In genomic region chr2:115538009-115538690, GRCm38 (mm10) we compare ENCODE assay signal across 17 mouse cellular contexts. TPM values are rescaled to one million over a fixed set of nuclear protein-coding genes. Genes with fewer than 3 reads are reported as not detected.
DNase-seq lines count a peak whose midpoint lies in the region; ATAC-seq lines count a peak whose summit lies in the region.
"Had no signal": no experiment of that assay in that cellular context is flagged by ENCODE, and none has a peak within 500 bp of the region (broad histone marks: within the 10 kb centered on the region; RNA-seq: fewer than 3 reads in every experiment).

No protein-coding gene starts in this region.

- H3K4me2 ChIP-seq in kidney, embryonic 16.5 days (replicated peaks; ENCODE audit: low read depth, low read length) = no peak overlapping the region; the same call in 1 of the 2 replicates
- no peak overlapping the region for H3K4me2 ChIP-seq in hindbrain, embryonic 12.5 days (replicated peaks)
- peak overlapping the region; percentile 24 for H3K4me2 ChIP-seq in neural tube, embryonic 12.5 days (replicated peaks)
- H3K4me2 ChIP-seq: heart, embryonic 11.5 days; liver, embryonic 15.5 days had no signal

- peak; percentile 93 for ATAC-seq in kidney, embryonic 16.5 days (ENCODE audit: low FRiP score, low TSS enrichment)
- peak; percentile 93 for ATAC-seq in hindbrain, embryonic 12.5 days (ENCODE audit: low FRiP score)
- peak; percentile 93 for ATAC-seq in neural tube, embryonic 12.5 days (ENCODE audit: low FRiP score, low read depth)
- ATAC-seq in megakaryocyte progenitor cell, adult 5-6 weeks (replicated peaks; ENCODE audit: poor library complexity) = no peak
- no peak for ATAC-seq in erythroid progenitor cell, adult 5-6 weeks (replicated peaks; ENCODE audit: low FRiP score, poor library complexity, severe bottlenecking)
- no peak for ATAC-seq in frontal cortex, adult (ENCODE audit: low TSS enrichment)
- ATAC-seq: activated CD4-positive, CD25-positive, alpha-beta regulatory T cell, adult 4 months; midbrain, embryonic 16.5 days had no signal

- H3K27me3 ChIP-seq in kidney, embryonic 16.5 days (ENCODE audit: insufficient read depth, low read length) = no peaks in the 10 kb centered on the region
- H3K27me3 ChIP-seq in hindbrain, embryonic 12.5 days = no peaks in the 10 kb centered on the region
- H3K27me3 ChIP-seq in neural tube, embryonic 12.5 days (replicated peaks) = no peaks in the 10 kb centered on the region
- H3K27me3 ChIP-seq: liver, embryonic 15.5 days had no signal

- H3K4me1 ChIP-seq in kidney, embryonic 16.5 days (ENCODE audit: insufficient read depth, low read length) = peaks cover 24% of the 10 kb centered on the region
- H3K4me1 ChIP-seq in hindbrain, embryonic 12.5 days = peaks cover 14% of the 10 kb centered on the region
- peaks cover 15% of the 10 kb centered on the region for H3K4me1 ChIP-seq in neural tube, embryonic 12.5 days
- H3K4me1 ChIP-seq: liver, embryonic 15.5 days had no signal

- H3K36me3 ChIP-seq in kidney, embryonic 16.5 days (ENCODE audit: insufficient read depth, low read length) = no peaks in the 10 kb centered on the region
- H3K36me3 ChIP-seq in hindbrain, embryonic 12.5 days = no peaks in the 10 kb centered on the region
- no peaks in the 10 kb centered on the region for H3K36me3 ChIP-seq in neural tube, embryonic 12.5 days
- H3K36me3 ChIP-seq: liver, embryonic 15.5 days had no signal

- no peaks in the 10 kb centered on the region for H3K9me3 ChIP-seq in kidney, embryonic 16.5 days (ENCODE audit: low read length)
- no peaks in the 10 kb centered on the region for H3K9me3 ChIP-seq in hindbrain, embryonic 12.5 days (replicated peaks)
- H3K9me3 ChIP-seq in neural tube, embryonic 12.5 days = no peaks in the 10 kb centered on the region
- H3K9me3 ChIP-seq: liver, embryonic 15.5 days had no signal

- no peak overlapping the region for H3K9ac ChIP-seq in kidney, embryonic 16.5 days (replicated peaks; ENCODE audit: low read length)
- H3K9ac ChIP-seq in hindbrain, embryonic 12.5 days = no peak overlapping the region
- H3K9ac ChIP-seq in neural tube, embryonic 12.5 days = no peak overlapping the region
- H3K9ac ChIP-seq: liver, embryonic 15.5 days had no signal

- no peak overlapping the region for H3K4me3 ChIP-seq in kidney, embryonic 16.5 days (ENCODE audit: low read length)
- H3K4me3 ChIP-seq in hindbrain, embryonic 12.5 days = no peak overlapping the region
- no peak overlapping the region for H3K4me3 ChIP-seq in neural tube, embryonic 12.5 days
- H3K4me3 ChIP-seq: liver, embryonic 15.5 days had no signal

- peak overlapping the region; percentile 45 for H3K27ac ChIP-seq in kidney, embryonic 16.5 days (ENCODE audit: low read length)
- H3K27ac ChIP-seq in hindbrain, embryonic 12.5 days = peak overlapping the region; percentile 80
- no peak overlapping the region for H3K27ac ChIP-seq in neural tube, embryonic 12.5 days
- H3K27ac ChIP-seq: liver, embryonic 15.5 days had no signal

- 30% methylated on average over 13 of the region's 13 CpGs for WGBS in kidney, embryonic 16.5 days
- 36% methylated on average over 13 of the region's 13 CpGs for WGBS in hindbrain, embryonic 12.5 days
- 23% methylated on average over 13 of the region's 13 CpGs for WGBS in neural tube, embryonic 12.5 days

- no peak for DNase-seq in kidney, postnatal 36 days
- DNase-seq in embryo, embryonic 11 days = peak; percentile 66
- DNase-seq: gastrocnemius, postnatal 10 days; heart, postnatal 36 days; kidney, adult 9 months; lung, postnatal 36 days; right cerebral cortex, postnatal 25 days had no signal

RNA-seq across cellular contexts. Expression of gene BC052040, which starts 43.4 kb away (rescaled TPM):
- polyA plus RNA-seq in kidney, embryonic 16.5 days (2015; fragmentation: Nextera tagmentation; extraction: Ambion mirVana) = 15.4 and 19.6 TPM in 2 replicates
- 18.9 TPM in 2 replicates for polyA plus RNA-seq in hindbrain, embryonic 12.5 days (2016; fragmentation: Nextera tagmentation; extraction: Ambion mirVana)
- polyA plus RNA-seq in neural tube, embryonic 12.5 days (2016; fragmentation: Nextera tagmentation; extraction: Ambion mirVana) = 13.3 and 15.9 TPM in 2 replicates
- total RNA-seq in megakaryocyte progenitor cell, adult 5-6 weeks (2015) = 20.5 and 21.4 TPM in 2 replicates
- 4.8 and 5.3 TPM in 2 replicates for total RNA-seq in megakaryocyte progenitor cell, adult 5-6 weeks (2017)
- total RNA-seq in erythroid progenitor cell, adult 5-6 weeks (2015; ENCODE audit: low replicate concordance) = 20.5 and 28.1 TPM in 2 replicates
- 10.0 and 13.9 TPM in 2 replicates for total RNA-seq in erythroid progenitor cell, adult 5-6 weeks (2017; ENCODE audit: low replicate concordance)

Comparison
In these comparisons a context has a peak if more than half of its experiments do, and no peak if none do; other contexts are left out.
1. ATAC-seq: peak in kidney, embryonic 16.5 days (single experiment), hindbrain, embryonic 12.5 days (single experiment) and neural tube, embryonic 12.5 days (single experiment); none in megakaryocyte progenitor cell, adult 5-6 weeks (single experiment), erythroid progenitor cell, adult 5-6 weeks (single experiment) and frontal cortex, adult (single experiment).